Mouse (Mus musculus): ENCODE measurements around the gene Rtf1.
A peak's percentile ranks its signal among the peaks of the same experiment; 100 is the strongest.
"Not testable (repeated sequence)": the region's sequence is repeated elsewhere in the genome, so short reads cannot be mapped to it uniquely, and the experiment has no call there.

DNA sequence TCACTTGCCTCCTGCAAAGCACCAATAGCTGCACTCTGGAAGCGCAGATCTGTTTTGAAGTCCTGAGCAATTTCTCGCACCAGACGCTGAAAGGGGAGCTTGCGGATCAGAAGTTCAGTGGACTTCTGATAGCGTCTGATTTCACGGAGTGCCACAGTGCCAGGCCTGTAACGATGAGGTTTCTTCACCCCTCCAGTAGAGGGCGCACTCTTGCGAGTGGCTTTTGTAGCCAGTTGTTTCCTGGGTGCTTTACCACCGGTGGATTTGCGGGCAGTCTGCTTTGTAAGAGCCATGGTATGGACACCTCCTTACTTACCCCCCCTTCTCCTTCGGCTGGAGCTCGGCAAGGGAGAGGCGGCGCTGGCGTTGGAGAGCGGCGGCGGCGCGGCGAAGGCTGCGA, 9.1 kb upstream of the Rtf1 start:
- peak; percentile 37; the same call in 1 of the 2 replicates for TF ChIP-seq CTCF (IDR thresholded peaks at IDR 0.05; ENCODE audit: control insufficient read depth, insufficient read depth, insufficient replicate concordance, low read depth, low read length)
- TF ChIP-seq POLR2A (IDR thresholded peaks at IDR 0.05; ENCODE audit: control insufficient read depth, low read depth, low read length), result not testable (repeated sequence)

Data from testis, adult 2 months (tissue).